Mouse (Mus musculus) mesoderm, embryonic 11.5 days (tissue): ENCODE measurements around the gene Gys1.
"Not testable (repeated sequence)": the region's sequence is repeated elsewhere in the genome, so short reads cannot be mapped to it uniquely, and the experiment has no call there.

ENCODE experiments used
- DNase-seq: peaks from one replicate; pipeline ENCODE4 v3.0.0-alpha.2; 2012; ENCODE audit warnings: low read depth, low spot score

The Gys1 gene

GRCm38 (mm10) chr7:45457204-45458060 lies 22.8 kb downstream of the Gys1 start:
- DNase-seq = no peak

GRCm38 (mm10) chr7:45458748-45459563 lies 24.3 kb downstream of the Gys1 start:
- DNase-seq = peak; percentile 81

DNA sequence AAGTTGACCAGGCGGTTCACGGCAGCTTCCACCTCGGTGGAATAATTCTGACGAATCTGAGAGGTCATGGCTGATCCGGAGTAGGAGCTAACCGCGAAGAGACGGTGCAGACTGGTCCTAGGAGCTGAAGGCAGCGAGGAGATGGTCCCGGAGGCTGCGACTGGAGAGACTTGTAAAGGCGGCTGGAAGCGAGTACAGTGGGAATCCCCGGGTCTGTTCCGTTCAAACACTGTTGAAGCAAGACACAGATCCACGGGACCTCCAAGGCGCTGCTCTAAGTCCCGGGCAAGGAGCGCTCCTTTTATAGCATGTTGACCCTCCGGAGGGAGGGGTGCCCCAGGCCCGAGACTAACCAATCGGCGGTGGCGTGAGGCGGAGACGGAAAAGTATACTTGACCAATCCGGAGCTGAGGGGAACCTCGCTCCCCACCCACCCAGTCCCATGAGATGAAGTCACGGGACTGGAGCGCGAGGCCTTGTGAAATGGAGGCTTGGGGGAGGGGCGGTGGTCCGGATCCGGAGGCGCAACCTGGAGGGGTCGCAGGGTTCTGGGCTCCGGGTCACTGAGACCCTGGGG lies 25.0 kb downstream of the Gys1 start, which contains the start of gene Ftl1:
Ftl1 (minus strand) TSS at position 321 of the 577 bp plus-strand sequence.
- peak; percentile 99 for DNase-seq

GRCm38 (mm10) chr7:45460377-45460776 lies 25.7 kb downstream of the Gys1 start:
- no peak for DNase-seq

- DNase-seq = peak; percentile 40
Observed at GRCm38 (mm10) chr7:45460860-45461314, 26.2 kb downstream of the Gys1 start.

GRCm38 (mm10) chr7:45461326-45461725 lies 26.7 kb downstream of the Gys1 start:
- DNase-seq = no peak

- DNase-seq = no peak
Observed at GRCm38 (mm10) chr7:45461781-45462180, 27.1 kb downstream of the Gys1 start.

- DNase-seq = no peak
Observed at GRCm38 (mm10) chr7:45462325-45462724, 27.7 kb downstream of the Gys1 start.

GRCm38 (mm10) chr7:45462868-45463267 lies 28.2 kb downstream of the Gys1 start:
- DNase-seq = not testable (repeated sequence)

- no peak for DNase-seq
Observed at GRCm38 (mm10) chr7:45463987-45464778, 29.5 kb downstream of the Gys1 start.

DNA sequence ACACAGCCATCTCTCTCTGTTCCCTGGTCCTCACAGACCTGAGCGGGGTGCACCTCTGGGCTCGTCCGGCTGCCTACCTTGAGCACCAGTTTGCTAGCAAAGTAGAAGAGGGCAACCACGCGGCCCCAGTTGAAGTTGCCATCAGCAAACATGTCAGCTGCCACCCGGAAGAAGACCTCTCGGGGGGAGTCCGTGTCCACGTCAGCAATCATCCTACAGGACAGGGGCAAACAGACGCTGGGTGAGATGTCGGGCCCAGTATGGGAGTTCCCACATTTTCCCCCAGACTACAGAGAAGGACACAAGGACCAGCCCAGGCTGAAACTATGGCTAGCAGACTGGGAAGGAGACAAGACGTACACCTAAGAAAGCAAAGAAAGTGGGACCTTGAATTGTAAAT lies 30.5 kb downstream of the Gys1 start:
- DNase-seq = no peak

GRCm38 (mm10) chr7:45465549-45465948 lies 30.9 kb downstream of the Gys1 start:
- DNase-seq = no peak

DNA sequence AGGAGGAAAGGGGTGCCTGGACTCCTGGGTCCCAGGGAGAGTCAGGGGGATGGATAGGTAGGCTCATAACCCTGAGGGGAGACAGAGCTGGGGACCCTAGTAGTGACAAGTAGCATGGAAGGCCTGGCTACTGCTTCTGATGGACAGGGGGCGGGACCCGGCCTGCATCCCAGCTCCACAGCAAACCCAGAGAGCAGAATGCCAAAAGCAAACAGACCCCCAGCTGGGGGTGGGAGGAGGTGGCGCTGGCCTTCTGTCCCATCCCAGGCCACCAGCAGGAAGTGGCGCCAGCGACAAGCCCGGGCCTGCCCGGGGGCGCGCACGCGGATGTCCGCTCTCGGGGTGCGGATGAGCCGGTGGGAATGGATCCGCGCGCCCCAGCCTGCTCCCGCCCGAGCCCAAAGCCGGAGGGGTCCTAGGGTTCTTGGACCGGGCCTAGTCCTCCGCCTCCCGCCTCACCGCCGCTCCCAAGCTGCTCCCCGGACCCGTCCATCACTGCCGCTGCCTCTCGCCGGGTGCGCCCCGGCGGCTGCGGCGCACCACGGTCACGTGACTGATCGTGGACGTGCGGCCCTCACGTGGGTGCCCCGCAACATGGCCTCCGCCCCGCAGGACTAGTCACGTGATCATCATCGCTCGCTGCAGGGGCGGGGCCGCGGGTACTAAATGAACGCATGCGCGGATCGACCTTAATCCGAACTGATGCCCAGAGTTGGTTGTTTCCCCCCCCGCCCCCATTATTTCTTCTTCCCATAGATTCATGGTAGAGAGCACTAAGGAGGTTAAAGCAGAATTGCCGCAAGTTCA lies 31.8 kb downstream of the Gys1 start, which contains the start of gene Bax:
Bax (minus strand) TSS at position 616 of the 807 bp plus-strand sequence.
- peak; percentile 98 for DNase-seq

DNA sequence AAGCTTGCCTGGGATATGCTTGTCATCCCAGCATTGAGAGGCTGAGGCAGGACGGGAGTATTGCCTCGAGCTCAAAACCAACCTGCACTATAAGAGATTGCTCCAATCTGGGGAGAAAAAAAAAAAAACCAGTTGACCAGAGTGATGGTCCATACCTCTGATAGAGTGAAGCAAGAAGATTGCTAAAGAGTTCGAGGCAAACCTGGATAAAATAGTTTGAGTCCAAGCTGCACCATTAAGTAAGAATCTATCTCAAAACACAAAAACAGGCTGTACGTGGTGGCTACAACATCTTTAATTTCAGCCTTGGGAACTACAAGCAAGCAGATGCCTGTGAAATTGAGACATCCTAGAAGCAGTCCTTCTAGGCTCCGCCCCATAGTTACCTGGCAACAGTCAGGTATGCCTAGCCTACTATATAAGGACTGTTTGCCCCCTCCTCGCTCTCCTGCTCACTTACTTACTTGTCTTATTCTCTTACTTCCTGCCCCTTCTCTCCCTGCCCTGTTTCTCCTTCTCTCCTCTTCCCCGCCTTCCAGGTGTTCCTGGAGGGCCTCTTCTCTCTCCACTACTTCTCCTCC lies 32.5 kb downstream of the Gys1 start:
- no peak for DNase-seq

GRCm38 (mm10) chr7:45470869-45471268 lies 36.2 kb downstream of the Gys1 start:
- DNase-seq = peak; percentile 69

DNA sequence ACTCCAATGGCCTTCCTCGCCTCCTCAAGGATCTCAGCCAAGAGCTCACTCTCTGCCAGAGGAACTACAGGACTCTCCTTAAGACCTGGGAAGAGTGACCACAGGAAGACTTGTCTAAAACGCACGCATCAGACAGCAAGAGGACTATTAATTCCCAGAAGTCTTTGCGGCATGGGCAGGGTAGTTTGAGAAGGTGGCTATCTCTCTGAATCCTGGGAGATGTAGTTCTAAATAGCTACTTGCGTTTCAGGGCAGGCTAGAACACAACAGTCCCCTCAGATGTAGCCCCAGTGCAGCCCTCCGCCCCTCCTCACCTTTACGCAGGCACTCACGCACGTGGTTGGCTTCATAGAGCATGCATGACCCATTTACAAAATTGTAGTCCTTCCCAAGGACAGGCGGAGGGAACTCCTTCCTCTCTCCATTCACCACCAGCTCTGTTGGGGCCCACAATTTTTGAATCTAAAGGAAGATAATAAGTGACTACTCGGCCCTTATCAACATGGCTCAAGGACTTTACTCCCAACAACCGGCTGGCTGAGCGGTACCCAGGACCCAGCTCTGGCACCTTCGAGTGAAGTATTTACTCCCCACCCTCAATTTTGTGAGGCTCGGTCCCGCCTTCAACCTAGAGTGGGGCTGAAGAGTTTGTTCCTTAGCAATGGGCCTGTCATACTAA lies 40.8 kb downstream of the Gys1 start:
- no peak for DNase-seq

- DNase-seq = no peak
Observed at GRCm38 (mm10) chr7:45476453-45476852, 41.8 kb downstream of the Gys1 start.

DNA sequence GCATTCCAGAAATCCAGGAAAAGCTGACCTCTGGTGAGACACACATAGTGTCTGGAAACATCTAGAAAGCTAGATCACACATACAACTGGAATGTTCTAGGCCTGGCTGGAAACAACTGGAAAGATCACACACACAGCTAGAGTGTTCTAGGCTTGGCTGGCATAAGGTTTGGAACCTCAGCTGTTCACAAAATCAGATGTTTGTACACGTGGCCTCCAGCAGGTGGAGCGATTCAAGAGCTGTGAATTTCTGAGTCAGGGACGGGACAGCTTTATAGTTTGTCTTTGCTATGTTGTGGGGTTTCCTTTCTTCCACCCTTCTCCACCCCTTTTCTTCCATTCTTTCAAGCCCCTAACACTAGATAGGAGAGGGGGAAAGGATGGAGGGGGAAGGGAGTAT lies 42.4 kb downstream of the Gys1 start:
- DNase-seq = peak; percentile 60

DNA sequence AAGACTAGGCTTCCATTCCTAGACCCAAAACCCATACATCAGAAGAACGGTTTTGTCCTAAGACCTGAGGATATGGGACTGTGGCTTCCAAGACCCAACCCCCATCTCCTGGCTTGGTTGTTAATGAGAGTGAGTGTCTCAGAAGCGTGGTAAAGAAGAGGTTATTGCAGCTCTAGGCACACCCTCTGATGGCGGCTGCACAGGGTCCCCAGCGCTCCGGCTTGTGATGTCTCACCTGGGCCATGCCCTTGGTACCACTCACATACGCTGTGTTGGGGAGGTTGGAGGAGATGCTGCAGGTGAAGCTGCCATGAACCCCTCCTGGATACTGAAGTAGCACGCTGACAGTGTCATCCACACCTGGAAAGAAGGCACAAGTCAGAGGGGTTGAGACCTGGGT lies 44.1 kb downstream of the Gys1 start:
- DNase-seq = no peak
